Mouse (Mus musculus) megakaryocyte, embryonic 14.5 days (primary cell): Measurements from ENCODE around the gene Atp1b1.

Source experiments
- FLI1 ChIP-seq: IDR thresholded peaks from 2 replicates; pipeline ENCODE4 v1.6.1; 2012; ENCODE audit warnings: low read length, inconsistent platforms, mixed read lengths
- GATA1 ChIP-seq: IDR thresholded peaks from 3 replicates; pipeline ENCODE4 v1.6.1; 2012; ENCODE audit warnings: mixed read lengths, low read length, inconsistent platforms, borderline replicate concordance

GRCm38 (mm10) chr1:164458621-164459051 is 481 bp upstream of the Atp1b1 start:
- no peak for TF ChIP-seq GATA1
- TF ChIP-seq FLI1: no peak
